Mouse (Mus musculus) brown adipose tissue, adult 24 weeks (tissue): ENCODE data around the gene Cog6. TPM values are rescaled to one million over a fixed set of nuclear protein-coding genes. Genes with fewer than 3 reads are reported as not detected.

Source experiments
- H3K27ac ChIP-seq: fragments of 200-500 bp; replicated peaks from 2 replicates; pipeline ENCODE4 v1.5.1; 2012; ENCODE audit warnings: low read depth, mild to moderate bottlenecking, low read length
- H3K4me1 ChIP-seq: fragments of 200-500 bp; 2 replicates; pipeline ENCODE4 v1.6.1; 2012; ENCODE audit warnings: low read length, mixed read lengths; ENCODE audit not compliant: control insufficient read depth, insufficient read depth, insufficient read length
- H3K4me3 ChIP-seq: fragments of 200-500 bp; 2 replicates; pipeline ENCODE4 v1.5.1; 2012; ENCODE audit warnings: low read depth, mild to moderate bottlenecking, low read length, moderate library complexity; ENCODE audit not compliant: insufficient read depth
- polyA plus RNA-seq: library from polyadenylated mRNA; stranded (reverse); fragments of >200 nt; gene quantifications from 2 replicates; pipeline ENCODE4 v1.2.4, GENCODE M21; 2012; ENCODE audit not compliant: missing spikeins, insufficient read depth, insufficient read length

Cog6 gene
- polyA plus RNA-seq, 1 experiment = 24.0 TPM

GRCm38 (mm10) chr3:52958444-52959120, 58.5 kb downstream of the Cog6 start:
- H3K27ac ChIP-seq = no peak overlapping the region
- no peak overlapping the region for H3K4me3 ChIP-seq
- peaks cover 10% of the 10 kb centered on the region; the same call in 1 of the 2 replicates for H3K4me1 ChIP-seq

GRCm38 (mm10) chr3:52957861-52958260, 59.2 kb downstream of the Cog6 start:
- Histone ChIP-seq H3K4me3 (no peak overlapping the region), H3K27ac (no peak overlapping the region), H3K4me1 (peaks cover 12% of the 10 kb centered on the region; the same call in 1 of the 2 replicates)

- Histone ChIP-seq H3K4me3 (no peak overlapping the region), H3K27ac (no peak overlapping the region), H3K4me1 (peaks cover 12% of the 10 kb centered on the region; the same call in 1 of the 2 replicates)
Measured at GRCm38 (mm10) chr3:52956236-52956635, 60.8 kb downstream of the Cog6 start.

- Histone ChIP-seq H3K4me3 (no peak overlapping the region), H3K4me1 (peaks cover 12% of the 10 kb centered on the region; the same call in 1 of the 2 replicates), H3K27ac (peak overlapping the region; percentile 92)
Measured at GRCm38 (mm10) chr3:52955481-52956019, 61.5 kb downstream of the Cog6 start.

GRCm38 (mm10) chr3:52954656-52955055, 62.4 kb downstream of the Cog6 start:
- Histone ChIP-seq H3K4me1 (peaks cover 12% of the 10 kb centered on the region; the same call in 1 of the 2 replicates), H3K27ac (peak overlapping the region; percentile 92), H3K4me3 (no peak overlapping the region)

GRCm38 (mm10) chr3:52953831-52954230, 63.2 kb downstream of the Cog6 start:
- Histone ChIP-seq H3K4me3 (no peak overlapping the region), H3K27ac (peak overlapping the region; percentile 91), H3K4me1 (peaks cover 12% of the 10 kb centered on the region; the same call in 1 of the 2 replicates)

GRCm38 (mm10) chr3:52948824-52949223, 68.2 kb downstream of the Cog6 start:
- Histone ChIP-seq H3K4me3 (no peak overlapping the region), H3K4me1 (0 out of 2 replicates have a peak, but pooled peaks cover 2% of the 10 kb centered on the region), H3K27ac (no peak overlapping the region)

- Histone ChIP-seq H3K27ac (no peak overlapping the region), H3K4me1 (no peaks in the 10 kb centered on the region), H3K4me3 (no peak overlapping the region)
Measured at GRCm38 (mm10) chr3:52947444-52947843, 69.6 kb downstream of the Cog6 start.

GRCm38 (mm10) chr3:52940832-52941468, 76.1 kb downstream of the Cog6 start:
- Histone ChIP-seq H3K4me3 (no peak overlapping the region), H3K27ac (peak overlapping the region; percentile 91), H3K4me1 (peaks cover 8% of the 10 kb centered on the region)

GRCm38 (mm10) chr3:52938398-52938797, 78.6 kb downstream of the Cog6 start:
- peaks cover 8% of the 10 kb centered on the region for H3K4me1 ChIP-seq
- no peak overlapping the region for H3K27ac ChIP-seq
- H3K4me3 ChIP-seq = no peak overlapping the region

GRCm38 (mm10) chr3:52937739-52938306, 79.2 kb downstream of the Cog6 start:
- Histone ChIP-seq H3K4me3 (no peak overlapping the region), H3K27ac (no peak overlapping the region), H3K4me1 (peaks cover 8% of the 10 kb centered on the region)

- H3K27ac ChIP-seq = no peak overlapping the region
- no peaks in the 10 kb centered on the region for H3K4me1 ChIP-seq
- no peak overlapping the region for H3K4me3 ChIP-seq
Measured at GRCm38 (mm10) chr3:52931956-52932355, 85.1 kb downstream of the Cog6 start.

Other genes with a start within 250 kb of the Cog6 start
- 7.8 and 14.7 TPM in 2 replicates for gene Lhfp, start 24.3 kb upstream of the Cog6 start, polyA plus RNA-seq